Mouse (Mus musculus): ENCODE results near the gene Olfr1317. TPM values are rescaled to one million over a fixed set of nuclear protein-coding genes. Genes with fewer than 3 reads are reported as not detected.

Olfr1317 gene
- not detected in 2 replicates for polyA plus RNA-seq (2015; fragmentation: Nextera tagmentation; extraction: Ambion mirVana)

GRCm38 (mm10) chr2:112140029-112140428, at the start of gene Olfr1317:
TSS of gene Olfr1317 (plus strand) at chr2:112140329.
- TF ChIP-seq CTCF (IDR thresholded peaks at IDR 0.05; ENCODE audit: low read depth): no peak
- no peak for ATAC-seq
- H3K9me3 ChIP-seq (ENCODE audit: control insufficient read depth): no peaks in the 10 kb centered on the region
- H3K4me2 ChIP-seq (replicated peaks; ENCODE audit: low read depth): no peak within 1 kb of the TSS
- 61% methylated on average over 2 of the region's 2 CpGs for WGBS
- no peak within 1 kb of the TSS for H3K9ac ChIP-seq (ENCODE audit: low read depth, low read length)
- H3K36me3 ChIP-seq (ENCODE audit: control insufficient read depth, insufficient read depth): no peaks in the 10 kb centered on the region
- H3K27me3 ChIP-seq (replicated peaks; ENCODE audit: control insufficient read depth, insufficient read depth, low read length): no peaks in the 10 kb centered on the region
- H3K4me3 ChIP-seq (ENCODE audit: low read depth, low read length): no peak within 1 kb of the TSS
- no peaks in the 10 kb centered on the region for H3K4me1 ChIP-seq (replicated peaks; ENCODE audit: control insufficient read depth, insufficient read depth, low read length)
- no peak within 1 kb of the TSS for H3K27ac ChIP-seq (ENCODE audit: low read depth, low read length)

- ATAC-seq: no peak
- Histone ChIP-seq H3K27ac (ENCODE audit: low read depth, low read length) (no peak within 1 kb of the TSS), H3K9ac (ENCODE audit: low read depth, low read length) (no peak within 1 kb of the TSS), H3K4me1 (replicated peaks; ENCODE audit: control insufficient read depth, insufficient read depth, low read length) (no peaks in the 10 kb centered on the region), H3K36me3 (ENCODE audit: control insufficient read depth, insufficient read depth) (no peaks in the 10 kb centered on the region), H3K4me3 (ENCODE audit: low read depth, low read length) (no peak within 1 kb of the TSS), H3K9me3 (ENCODE audit: control insufficient read depth) (no peaks in the 10 kb centered on the region), H3K4me2 (replicated peaks; ENCODE audit: low read depth) (no peak within 1 kb of the TSS), H3K27me3 (replicated peaks; ENCODE audit: control insufficient read depth, insufficient read depth, low read length) (no peaks in the 10 kb centered on the region)
- no peak for TF ChIP-seq CTCF (IDR thresholded peaks at IDR 0.05; ENCODE audit: low read depth)
Measured at GRCm38 (mm10) chr2:112096681-112097080, 43.4 kb upstream of the Olfr1317 start, which contains the start of gene Olfr1314. TSS of gene Olfr1314 (minus strand) at chr2:112096781.

GRCm38 (mm10) chr2:112115340-112115739, 24.8 kb upstream of the Olfr1317 start, which contains the start of gene Olfr1315-ps1:
TSS of gene Olfr1315-ps1 (minus strand) at chr2:112115440.
- WGBS: 69% methylated on average over 1 of the region's 1 CpGs
- ATAC-seq: no peak

GRCm38 (mm10) chr2:112134877-112135276, 5.3 kb upstream of the Olfr1317 start, which contains the start of gene Olfr1316:
TSS of gene Olfr1316 (minus strand) at chr2:112134977.
- no peak for ATAC-seq
- Histone ChIP-seq H3K4me1 (replicated peaks; ENCODE audit: control insufficient read depth, insufficient read depth, low read length) (no peaks in the 10 kb centered on the region), H3K27me3 (replicated peaks; ENCODE audit: control insufficient read depth, insufficient read depth, low read length) (no peaks in the 10 kb centered on the region), H3K27ac (ENCODE audit: low read depth, low read length) (no peak within 1 kb of the TSS), H3K36me3 (ENCODE audit: control insufficient read depth, insufficient read depth) (no peaks in the 10 kb centered on the region), H3K4me3 (ENCODE audit: low read depth, low read length) (no peak within 1 kb of the TSS), H3K9me3 (ENCODE audit: control insufficient read depth) (no peaks in the 10 kb centered on the region), H3K4me2 (replicated peaks; ENCODE audit: low read depth) (no peak within 1 kb of the TSS), H3K9ac (ENCODE audit: low read depth, low read length) (no peak within 1 kb of the TSS)
- no peak for TF ChIP-seq CTCF (IDR thresholded peaks at IDR 0.05; ENCODE audit: low read depth)
- WGBS: 81% methylated on average over 2 of the region's 2 CpGs

More at GRCm38 (mm10) chr2:112115340-112115739, 24.8 kb upstream of the Olfr1317 start, which contains the start of gene Olfr1315-ps1:
- Histone ChIP-seq H3K4me1 (replicated peaks; ENCODE audit: control insufficient read depth, insufficient read depth, low read length) (no peaks in the 10 kb centered on the region), H3K27me3 (replicated peaks; ENCODE audit: control insufficient read depth, insufficient read depth, low read length) (no peaks in the 10 kb centered on the region), H3K9me3 (ENCODE audit: control insufficient read depth) (no peaks in the 10 kb centered on the region), H3K27ac (ENCODE audit: low read depth, low read length) (no peak within 1 kb of the TSS), H3K9ac (ENCODE audit: low read depth, low read length) (no peak within 1 kb of the TSS), H3K36me3 (ENCODE audit: control insufficient read depth, insufficient read depth) (no peaks in the 10 kb centered on the region), H3K4me3 (ENCODE audit: low read depth, low read length) (no peak within 1 kb of the TSS), H3K4me2 (replicated peaks; ENCODE audit: low read depth) (no peak within 1 kb of the TSS)
- no peak for TF ChIP-seq CTCF (IDR thresholded peaks at IDR 0.05; ENCODE audit: low read depth)

GRCm38 (mm10) chr2:112153898-112154297, 13.8 kb downstream of the Olfr1317 start, which contains the start of gene Olfr1318:
TSS of gene Olfr1318 (plus strand) at chr2:112154198.
- no peak for ATAC-seq
- no peak for TF ChIP-seq CTCF (IDR thresholded peaks at IDR 0.05; ENCODE audit: low read depth)
- no peak within 1 kb of the TSS for H3K27ac ChIP-seq (ENCODE audit: low read depth, low read length)

More at GRCm38 (mm10) chr2:112153898-112154297, 13.8 kb downstream of the Olfr1317 start, which contains the start of gene Olfr1318:
- Histone ChIP-seq H3K27me3 (replicated peaks; ENCODE audit: control insufficient read depth, insufficient read depth, low read length) (no peaks in the 10 kb centered on the region), H3K4me3 (ENCODE audit: low read depth, low read length) (no peak within 1 kb of the TSS), H3K4me2 (replicated peaks; ENCODE audit: low read depth) (no peak within 1 kb of the TSS), H3K9ac (ENCODE audit: low read depth, low read length) (no peak within 1 kb of the TSS), H3K9me3 (ENCODE audit: control insufficient read depth) (no peaks in the 10 kb centered on the region), H3K36me3 (ENCODE audit: control insufficient read depth, insufficient read depth) (no peaks in the 10 kb centered on the region), H3K4me1 (replicated peaks; ENCODE audit: control insufficient read depth, insufficient read depth, low read length) (no peaks in the 10 kb centered on the region)

Other genes starting within 250 kb of the Olfr1317 start
- not detected in 2 replicates for gene Olfr1306, start 224.1 kb upstream of the Olfr1317 start, polyA plus RNA-seq (2015; fragmentation: Nextera tagmentation; extraction: Ambion mirVana)
- gene Olfr1307, start 190.9 kb upstream of the Olfr1317 start, polyA plus RNA-seq (2015; fragmentation: Nextera tagmentation; extraction: Ambion mirVana): not detected in 2 replicates
- not detected in 2 replicates for gene Olfr1308, start 175.4 kb upstream of the Olfr1317 start, polyA plus RNA-seq (2015; fragmentation: Nextera tagmentation; extraction: Ambion mirVana)
- gene Olfr1309, start 150.0 kb upstream of the Olfr1317 start, polyA plus RNA-seq (2015; fragmentation: Nextera tagmentation; extraction: Ambion mirVana): not detected in 2 replicates
- gene Olfr1310, start 127.6 kb upstream of the Olfr1317 start, polyA plus RNA-seq (2015; fragmentation: Nextera tagmentation; extraction: Ambion mirVana): not detected in 2 replicates
- not detected in 2 replicates for gene Olfr1311, start 115.9 kb upstream of the Olfr1317 start, polyA plus RNA-seq (2015; fragmentation: Nextera tagmentation; extraction: Ambion mirVana)
- gene Olfr1312, start 90.1 kb upstream of the Olfr1317 start, polyA plus RNA-seq (2015; fragmentation: Nextera tagmentation; extraction: Ambion mirVana): not detected in 2 replicates
- gene Olfr1313, start 62.5 kb upstream of the Olfr1317 start, polyA plus RNA-seq (2015; fragmentation: Nextera tagmentation; extraction: Ambion mirVana): not detected in 2 replicates
- not detected in 2 replicates for gene Olfr1314, start 43.5 kb upstream of the Olfr1317 start, polyA plus RNA-seq (2015; fragmentation: Nextera tagmentation; extraction: Ambion mirVana)
- gene Olfr1315-ps1, start 24.9 kb upstream of the Olfr1317 start, polyA plus RNA-seq (2015; fragmentation: Nextera tagmentation; extraction: Ambion mirVana): not detected in 2 replicates
- not detected in 2 replicates for gene Olfr1316, start 5.4 kb upstream of the Olfr1317 start, polyA plus RNA-seq (2015; fragmentation: Nextera tagmentation; extraction: Ambion mirVana)
- not detected in 2 replicates for gene Olfr1318, start 13.9 kb downstream of the Olfr1317 start, polyA plus RNA-seq (2015; fragmentation: Nextera tagmentation; extraction: Ambion mirVana)
- 8.4 TPM in 2 replicates for gene Lpcat4, start 99.1 kb downstream of the Olfr1317 start, polyA plus RNA-seq (2015; fragmentation: Nextera tagmentation; extraction: Ambion mirVana)
- 0.03 TPM in 1 of 2 replicates, not detected in the other for gene Nutm1, start 119.0 kb downstream of the Olfr1317 start, polyA plus RNA-seq (2015; fragmentation: Nextera tagmentation; extraction: Ambion mirVana)
- 114 and 120 TPM in 2 replicates for gene Nop10, start 121.6 kb downstream of the Olfr1317 start, polyA plus RNA-seq (2015; fragmentation: Nextera tagmentation; extraction: Ambion mirVana)
- gene Slc12a6, start 125.5 kb downstream of the Olfr1317 start, polyA plus RNA-seq (2015; fragmentation: Nextera tagmentation; extraction: Ambion mirVana): 6.9 and 8.0 TPM in 2 replicates
- gene Gm21985, start 126.0 kb downstream of the Olfr1317 start, polyA plus RNA-seq (2015; fragmentation: Nextera tagmentation; extraction: Ambion mirVana): not detected in 2 replicates
- 91.9 and 102 TPM in 2 replicates for gene Emc4, start 227.7 kb downstream of the Olfr1317 start, polyA plus RNA-seq (2015; fragmentation: Nextera tagmentation; extraction: Ambion mirVana)
- 16.9 and 17.0 TPM in 2 replicates for gene Katnbl1, start 238.9 kb downstream of the Olfr1317 start, polyA plus RNA-seq (2015; fragmentation: Nextera tagmentation; extraction: Ambion mirVana)